Mouse (Mus musculus) B cell, adult 67 days (primary cell): ENCODE data around the gene Kif3c. TPM values are rescaled to one million over a fixed set of nuclear protein-coding genes. Genes with fewer than 3 reads are reported as not detected.

Source experiments
- total RNA-seq, 2 experiments: library from RNA; stranded (reverse); gene quantifications; 4 replicates each; pipeline ENCODE4 v1.2.4; 2023

Gene Kif3c
- total RNA-seq: 10 to 100 TPM; 10.6 to 11.3 TPM

GRCm38 (mm10) chr12:3364508-3365448, at the start of gene Kif3c:
TSS of gene Kif3c (plus strand) at chr12:3365132.

GRCm38 (mm10) chr12:3426530-3427034, 61.6 kb downstream of the Kif3c start, which contains the start of gene Asxl2:
TSS of gene Asxl2 (plus strand) at chr12:3426857.

Other genes with a start within 250 kb of the Kif3c start
- 100 to 1,000 TPM in 1 of 2 experiments, 10 to 100 TPM in 1; 94.1 to 107 TPM for gene Rab10, start 55.2 kb upstream of the Kif3c start, total RNA-seq
- gene Asxl2, start 61.7 kb downstream of the Kif3c start, total RNA-seq: 10 to 100 TPM; 75.6 to 75.9 TPM
- 10 to 100 TPM; 45.0 to 51.8 TPM for gene Dtnb, start 207.2 kb downstream of the Kif3c start, total RNA-seq